Mouse (Mus musculus) thymus, postnatal 14 days (tissue): ENCODE results near the gene Fbxw28.
"Not testable (repeated sequence)": the region's sequence is repeated elsewhere in the genome, so short reads cannot be mapped to it uniquely, and the experiment has no call there.

Experiments
- DNase-seq: peaks from one replicate; pipeline ENCODE4 v3.0.0; 2021

Gene Fbxw28

DNA sequence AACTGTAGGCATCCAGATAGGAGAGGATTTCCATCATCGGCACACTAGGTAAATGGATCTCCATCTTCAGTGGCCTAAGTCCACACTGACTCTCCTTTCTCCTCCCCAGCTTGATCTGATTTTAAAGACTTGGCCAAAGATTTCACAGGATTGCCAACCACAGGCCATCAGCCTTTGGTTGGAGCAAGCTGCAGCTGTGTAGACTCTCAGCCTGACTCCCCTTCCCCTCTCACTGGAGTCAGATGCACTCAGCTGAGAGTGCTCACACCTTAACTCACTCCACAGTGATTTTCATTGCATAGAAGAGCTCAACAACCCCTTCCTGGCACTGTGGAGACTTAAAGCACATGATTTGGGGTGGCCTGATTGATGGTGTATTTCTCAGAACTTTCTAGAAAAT, at the start of gene Fbxw28:
TSS of gene Fbxw28 (minus strand) at position 101 of the 400 bp plus-strand sequence.
- not testable (repeated sequence) for DNase-seq

DNA sequence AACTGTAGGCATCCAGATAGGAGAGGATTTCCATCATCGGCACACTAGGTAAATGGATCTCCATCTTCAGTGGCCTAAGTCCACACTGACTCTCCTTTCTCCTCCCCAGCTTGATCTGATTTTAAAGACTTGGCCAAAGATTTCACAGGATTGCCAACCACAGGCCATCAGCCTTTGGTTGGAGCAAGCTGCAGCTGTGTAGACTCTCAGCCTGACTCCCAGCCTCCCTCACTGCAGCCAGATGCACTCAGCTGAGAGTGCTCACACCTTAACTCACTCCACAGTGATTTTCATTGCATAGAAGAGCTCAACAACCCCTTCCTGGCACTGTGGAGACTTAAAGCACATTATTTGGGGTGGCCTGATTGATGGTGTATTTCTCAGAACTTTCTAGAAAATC, 51.9 kb downstream of the Fbxw28 start, which contains the start of gene Fbxw14:
TSS of gene Fbxw14 (minus strand) at position 101 of the 400 bp plus-strand sequence.
- DNase-seq: not testable (repeated sequence)
